Mouse (Mus musculus) lung, adult 2 months (tissue): ENCODE results near the gene Nudt8. TPM values are rescaled to one million over a fixed set of nuclear protein-coding genes. Genes with fewer than 3 reads are reported as not detected.
"Not testable (repeated sequence)": the region's sequence is repeated elsewhere in the genome, so short reads cannot be mapped to it uniquely, and the experiment has no call there.

ENCODE experiments used
- DNase-seq: peaks from one replicate; pipeline ENCODE4 v3.0.0; 2022
- H3K4me1 ChIP-seq: fragments of 200-500 bp; 2 replicates; pipeline ENCODE4 v1.6.1; 2011; ENCODE audit warnings: low read length; ENCODE audit not compliant: control insufficient read depth, insufficient read depth
- H3K4me3 ChIP-seq: fragments of 200-500 bp; replicated peaks from 2 replicates; pipeline ENCODE3; 2011; ENCODE audit warnings: low read depth, mild to moderate bottlenecking, control low read depth, low read length; ENCODE audit errors: extremely low read depth
- CTCF ChIP-seq: fragments of 200-500 bp; IDR thresholded peaks from 2 replicates; pipeline ENCODE4 v1.5.1; 2011; ENCODE audit warnings: mild to moderate bottlenecking, low read length, control low read depth; ENCODE audit not compliant: insufficient read depth
- POLR2A ChIP-seq: fragments of 200-500 bp; IDR thresholded peaks from 2 replicates; pipeline ENCODE4 v1.6.1; 2011; ENCODE audit warnings: low read depth, mild to moderate bottlenecking, control low read depth, low read length, borderline replicate concordance; ENCODE audit errors: extremely low read depth
- WGBS: fragments of 180-500 bp; shearing (Covaris S2); methylation state at CpG from one replicate; pipeline ENCODE4 v1.1.7; 2018; 5-methylcytosine and 5-hydroxymethylcytosine counted together
- polyA plus RNA-seq: library from polyadenylated mRNA; depleted of rRNA; stranded (reverse); fragments of >200 nt; gene quantifications from 2 replicates; pipeline ENCODE4 v1.2.3, GENCODE M21; 2012

Nudt8 gene
- polyA plus RNA-seq, 1 experiment: 13.3 TPM

- TF ChIP-seq CTCF (no peak), POLR2A (no peak)
- Histone ChIP-seq H3K4me1 (no peaks in the 10 kb centered on the region), H3K4me3 (no peak overlapping the region)
- DNase-seq: no peak
- WGBS: 18% methylated on average over 2 of the region's 2 CpGs
These were observed 37.9 kb upstream of the Nudt8 start for GRCm38 (mm10) chr19:3962469-3962868.

- Histone ChIP-seq H3K4me1 (no peaks in the 10 kb centered on the region), H3K4me3 (no peak overlapping the region)
- no peak for DNase-seq
- no peak for TF ChIP-seq CTCF
- TF ChIP-seq POLR2A: no peak
- WGBS: 72% methylated on average over 4 of the region's 4 CpGs
These were observed 36.4 kb upstream of the Nudt8 start for GRCm38 (mm10) chr19:3964030-3964429.

- Histone ChIP-seq H3K4me3 (no peak overlapping the region), H3K4me1 (no peaks in the 10 kb centered on the region)
- no peak for TF ChIP-seq CTCF
- TF ChIP-seq POLR2A: no peak
- DNase-seq: no peak
- 67% methylated on average over 11 of the region's 11 CpGs for WGBS
These were observed 33.9 kb upstream of the Nudt8 start for GRCm38 (mm10) chr19:3966330-3967075.

- H3K4me1 ChIP-seq: no peaks in the 10 kb centered on the region
- DNase-seq: no peak
- WGBS: 54% methylated on average over 3 of the region's 3 CpGs
- TF ChIP-seq POLR2A (no peak), CTCF (no peak)
- H3K4me3 ChIP-seq: no peak overlapping the region
These were observed 33.1 kb upstream of the Nudt8 start for GRCm38 (mm10) chr19:3967258-3967657.

GRCm38 (mm10) chr19:3972229-3972628, 28.2 kb upstream of the Nudt8 start, which contains the start of gene Aldh3b2:
Gene Aldh3b2 (plus strand): TSS chr19:3972328.
- DNase-seq: no peak
- Histone ChIP-seq H3K4me1 (no peaks in the 10 kb centered on the region), H3K4me3 (no peak within 1 kb of the TSS)
- TF ChIP-seq CTCF: no peak
- no peak for TF ChIP-seq POLR2A
- WGBS: 38% methylated on average over 9 of the region's 9 CpGs

- DNase-seq, H3K4me1 ChIP-seq, H3K4me3 ChIP-seq: not testable (repeated sequence)
- WGBS: 83% methylated on average over 6 of the region's 6 CpGs
These were observed 25.8 kb upstream of the Nudt8 start for GRCm38 (mm10) chr19:3974608-3975007.

GRCm38 (mm10) chr19:3975866-3976265, 24.5 kb upstream of the Nudt8 start:
- 67% methylated on average over 2 of the region's 2 CpGs for WGBS
- no peak overlapping the region for H3K4me3 ChIP-seq
- DNase-seq: no peak
- no peaks in the 10 kb centered on the region for H3K4me1 ChIP-seq
- TF ChIP-seq POLR2A (no peak), CTCF (no peak)

GRCm38 (mm10) chr19:3980309-3980708, 20.1 kb upstream of the Nudt8 start:
- no peak overlapping the region for H3K4me3 ChIP-seq
- peak; percentile 69 for DNase-seq
- 7% methylated on average over 4 of the region's 4 CpGs for WGBS
- peaks cover 3% of the 10 kb centered on the region for H3K4me1 ChIP-seq
- TF ChIP-seq CTCF: peak; percentile 64
- TF ChIP-seq POLR2A: no peak

GRCm38 (mm10) chr19:3980917-3981316, 19.5 kb upstream of the Nudt8 start:
- no peak for DNase-seq
- 78% methylated on average over 9 of the region's 9 CpGs for WGBS
- no peak for TF ChIP-seq POLR2A
- no peak for TF ChIP-seq CTCF

GRCm38 (mm10) chr19:3983527-3984200, 16.7 kb upstream of the Nudt8 start:
- Histone ChIP-seq H3K4me3 (no peak overlapping the region), H3K4me1 (peaks cover 6% of the 10 kb centered on the region)
- DNase-seq: no peak
- WGBS: 79% methylated on average over 9 of the region's 9 CpGs
- TF ChIP-seq POLR2A: no peak
- TF ChIP-seq CTCF: no peak

More at GRCm38 (mm10) chr19:3980917-3981316, 19.5 kb upstream of the Nudt8 start:
- Histone ChIP-seq H3K4me3 (no peak overlapping the region), H3K4me1 (peaks cover 3% of the 10 kb centered on the region)
